Mouse (Mus musculus) left cerebral cortex, postnatal 25 days (tissue): Measurements from ENCODE around the gene Paqr7. TPM values are rescaled to one million over a fixed set of nuclear protein-coding genes. Genes with fewer than 3 reads are reported as not detected.

Experiments
- DNase-seq, 2 experiments: peaks; one replicate each; pipeline ENCODE4 v3.0.0; 2022; ENCODE audit warnings: low spot score in 2 of 2, mixed read lengths in 1 of 2
- intact Hi-C: fragments of 180-260 bp; cut with DNase I; formaldehyde crosslinking; loops from one replicate; pipeline ENCODE4 v1.15.1; 2025
- microRNA-seq, 2 experiments: library from miRNA; unstranded; fragments of <30 nt; microRNA quantifications; one replicate each; pipeline ENCODE4 v1.2.0; 2022
- total RNA-seq, 2 experiments: library from RNA; stranded (reverse); gene quantifications; 2 replicates each; pipeline ENCODE4 v1.2.3; 2021

The Paqr7 gene
- total RNA-seq, 2 experiments from 2014 or later, result 61.2 to 63.3 TPM

GRCm38 (mm10) chr4:134555956-134556580, 59.6 kb downstream of the Paqr7 start:
- DNase-seq, result peak in 1 of 2 experiments; percentile 36
- intact Hi-C loops, result no loop called here

- intact Hi-C loops, result no loop called here
- no peak for DNase-seq
Observed at GRCm38 (mm10) chr4:134557626-134558249, 61.2 kb downstream of the Paqr7 start.

GRCm38 (mm10) chr4:134558570-134559113, 62.1 kb downstream of the Paqr7 start:
- no peak for DNase-seq
- intact Hi-C loops, result no loop called here

- no peak for DNase-seq
- intact Hi-C loops, result no loop called here
Observed at GRCm38 (mm10) chr4:134559154-134559553, 62.7 kb downstream of the Paqr7 start.

Small RNA genes lying within 50 kb of the gene (microRNA-seq; reads per million reads assigned to microRNA genes)
- gene Gm23634, result 1.7 to 2.7 reads per million in 2 experiments

Other genes with a start within 250 kb of the Paqr7 start
- gene Gm30191, start 249.8 kb upstream of the Paqr7 start, total RNA-seq, result not detected
- 1 to 10 TPM; 4.0 TPM for gene Grrp1, start 242.6 kb upstream of the Paqr7 start, total RNA-seq
- 10 to 100 TPM; 18.6 to 19.8 TPM for gene Pdik1l, start 208.8 kb upstream of the Paqr7 start, total RNA-seq
- under 1 TPM; 0.32 to 0.39 TPM for gene Trim63, start 181.6 kb upstream of the Paqr7 start, total RNA-seq
- not detected for gene Slc30a2, start 153.5 kb upstream of the Paqr7 start, total RNA-seq
- gene Extl1, start 112.8 kb upstream of the Paqr7 start, total RNA-seq, result 10 to 100 TPM; 49.2 to 52.5 TPM
- gene Pafah2, start 100.4 kb upstream of the Paqr7 start, total RNA-seq, result 1 to 10 TPM; 5.3 to 9.1 TPM
- 1,000 to 10,000 TPM in 1 of 2 experiments, 100 to 1,000 TPM in 1; 940 to 1,084 TPM for gene Stmn1, start 28.4 kb upstream of the Paqr7 start, total RNA-seq
- under 1 TPM; 0.37 to 0.60 TPM for gene Aunip, start 14.3 kb downstream of the Paqr7 start, total RNA-seq
- gene Mtfr1l, start 38.7 kb downstream of the Paqr7 start, total RNA-seq, result 10 to 100 TPM; 60.2 to 60.7 TPM
- 10 to 100 TPM; 18.6 to 20.9 TPM for gene Selenon, start 55.5 kb downstream of the Paqr7 start, total RNA-seq
- gene Man1c1, start 207.6 kb downstream of the Paqr7 start, total RNA-seq, result 10 to 100 TPM; 42.3 to 42.7 TPM